Mouse (Mus musculus) heart, embryonic 16.5 days (tissue): ENCODE results near the gene Cdh10. TPM values are rescaled to one million over a fixed set of nuclear protein-coding genes. Genes with fewer than 3 reads are reported as not detected.

ENCODE experiments used
- ATAC-seq: fragments of 200-750 bp; cut with Nextera tagmentation; replicated peaks from 2 replicates; pipeline ENCODE4 v1.8.0; 2017; ENCODE audit warnings: moderate number of reproducible peaks; ENCODE audit not compliant: insufficient read depth, low FRiP score; ENCODE audit errors: extremely low read depth
- H3K27ac ChIP-seq: fragments of 300-500 bp; sonication (generic); 2 replicates; pipeline ENCODE4 v1.5.1; 2014; ENCODE audit warnings: mild to moderate bottlenecking, low read length, control low read depth, moderate library complexity
- H3K27me3 ChIP-seq: fragments of 300-500 bp; sonication (generic); 2 replicates; pipeline ENCODE4 v1.6.1; 2014; ENCODE audit warnings: low read length, mixed read lengths; ENCODE audit not compliant: control insufficient read depth, insufficient read depth
- H3K36me3 ChIP-seq: fragments of 300-500 bp; sonication (generic); 2 replicates; pipeline ENCODE4 v1.6.1; 2014; ENCODE audit not compliant: control insufficient read depth, insufficient read depth
- H3K4me1 ChIP-seq: fragments of 300-500 bp; sonication (generic); 2 replicates; pipeline ENCODE4 v1.6.1; 2014; ENCODE audit warnings: low read length, mixed read lengths; ENCODE audit not compliant: control insufficient read depth, insufficient read depth
- H3K4me2 ChIP-seq: fragments of 300-500 bp; sonication (generic); 2 replicates; pipeline ENCODE4 v1.6.1; 2014; ENCODE audit warnings: low read depth, mild to moderate bottlenecking, control low read depth, low read length
- H3K4me3 ChIP-seq: fragments of 300-500 bp; sonication (generic); 2 replicates; pipeline ENCODE4 v1.5.1; 2014; ENCODE audit warnings: mild to moderate bottlenecking, control low read depth, low read length
- H3K9ac ChIP-seq: fragments of 300-500 bp; sonication (generic); 2 replicates; pipeline ENCODE4 v1.6.1; 2014; ENCODE audit warnings: low read length, control low read depth
- H3K9me3 ChIP-seq: fragments of 300-500 bp; sonication (generic); replicated peaks from 2 replicates; pipeline ENCODE4 v1.6.1; 2016; ENCODE audit warnings: low read length; ENCODE audit not compliant: control insufficient read depth
- WGBS: fragments of 180-500 bp; shearing (Covaris S2); extraction: QIAGEN DNeasy Blood & Tissue Kit; methylation state at CpG from one replicate; pipeline ENCODE4 v1.1.7; 2014; 5-methylcytosine and 5-hydroxymethylcytosine counted together
- polyA plus RNA-seq: library from polyadenylated mRNA; unstranded; fragments of >200 nt; fragmentation: Nextera tagmentation; extraction: Ambion mirVana; gene quantifications from 2 replicates; pipeline ENCODE4 v1.2.1, GENCODE M21; 2015

The Cdh10 gene
- polyA plus RNA-seq, 1 experiment from 2014 or later = 1.5 TPM

GRCm38 (mm10) chr15:19010829-19011228, 192.1 kb downstream of the Cdh10 start:
- Histone ChIP-seq H3K4me3 (no peak overlapping the region), H3K9me3 (no peaks in the 10 kb centered on the region), H3K9ac (no peak overlapping the region), H3K4me1 (no peaks in the 10 kb centered on the region), H3K27me3 (no peaks in the 10 kb centered on the region), H3K4me2 (no peak overlapping the region), H3K36me3 (no peaks in the 10 kb centered on the region), H3K27ac (no peak overlapping the region)
- ATAC-seq = no peak
- 80% methylated on average over 10 of the region's 10 CpGs for whole genome bisulfite sequencing

- no peak for ATAC-seq
- Histone ChIP-seq H3K27ac (no peak overlapping the region), H3K4me3 (no peak overlapping the region), H3K9me3 (no peaks in the 10 kb centered on the region), H3K4me2 (no peak overlapping the region), H3K4me1 (no peaks in the 10 kb centered on the region), H3K36me3 (no peaks in the 10 kb centered on the region), H3K9ac (no peak overlapping the region), H3K27me3 (no peaks in the 10 kb centered on the region)
- WGBS = 51% methylated on average over 3 of the region's 3 CpGs
Measured at GRCm38 (mm10) chr15:19032983-19033382, 214.2 kb downstream of the Cdh10 start.

GRCm38 (mm10) chr15:19040077-19040476, 221.3 kb downstream of the Cdh10 start:
- no peak overlapping the region for H3K27ac ChIP-seq
- no peak for ATAC-seq
- no peaks in the 10 kb centered on the region for H3K9me3 ChIP-seq
- H3K4me3 ChIP-seq = no peak overlapping the region
- H3K36me3 ChIP-seq = no peaks in the 10 kb centered on the region
- no peaks in the 10 kb centered on the region for H3K27me3 ChIP-seq
- no peak overlapping the region for H3K9ac ChIP-seq
- H3K4me1 ChIP-seq = no peaks in the 10 kb centered on the region
- no peak overlapping the region for H3K4me2 ChIP-seq
- WGBS = 43% methylated on average over 1 of the region's 1 CpGs
